Mouse (Mus musculus): ENCODE data around the gene Usp48.

DNA sequence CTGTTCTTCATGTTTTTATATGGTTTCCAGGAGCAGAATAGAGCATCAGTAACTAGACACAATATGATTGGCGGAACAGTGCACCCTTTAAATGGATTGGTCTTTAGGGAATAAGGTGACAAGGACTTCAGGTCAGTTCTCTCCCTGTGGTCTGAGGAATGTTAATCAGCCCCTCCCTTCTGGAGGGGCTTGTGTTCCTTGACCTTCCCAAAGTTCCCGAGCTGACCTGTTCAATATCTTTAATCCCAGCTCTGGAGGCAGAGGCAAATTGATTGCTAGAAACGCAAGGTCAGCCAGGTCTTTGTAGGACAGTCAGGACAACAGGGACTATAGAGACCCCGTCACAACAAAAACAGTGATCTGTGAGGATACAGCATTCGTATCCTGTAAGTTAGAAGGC is 5.0 kb downstream of the Usp48 start:
- TF ChIP-seq GATA1 (IDR thresholded peaks at IDR 0.05; ENCODE audit: borderline replicate concordance, low read length): no peak
- no peak for TF ChIP-seq FLI1 (IDR thresholded peaks at IDR 0.05; ENCODE audit: low read length)

Data from megakaryocyte, embryonic 14.5 days (primary cell).